Mouse (Mus musculus) heart, postnatal 0 days (tissue): ENCODE data around the gene Grb7.

Source experiments
- CTCF ChIP-seq: IDR thresholded peaks from 2 replicates; pipeline ENCODE4 v1.5.1; 2016; ENCODE audit warnings: antibody characterized with exemption, control low read depth, low read depth
- EP300 ChIP-seq: IDR thresholded peaks from 2 replicates; pipeline ENCODE4 v1.6.1; 2016; ENCODE audit warnings: antibody characterized with exemption, low read depth

GRCm38 (mm10) chr11:98409341-98409822 is 36.8 kb upstream of the Grb7 start:
- TF ChIP-seq CTCF (no peak), EP300 (no peak)
